Mouse (Mus musculus) ovary, postnatal 14 days (tissue): Measurements from ENCODE around the gene Gm20737.
"Not testable (repeated sequence)": the region's sequence is repeated elsewhere in the genome, so short reads cannot be mapped to it uniquely, and the experiment has no call there.

ENCODE experiments used
- DNase-seq: peaks from one replicate; pipeline ENCODE4 v3.0.0; 2022; ENCODE audit warnings: low spot score

The Gm20737 gene

DNA sequence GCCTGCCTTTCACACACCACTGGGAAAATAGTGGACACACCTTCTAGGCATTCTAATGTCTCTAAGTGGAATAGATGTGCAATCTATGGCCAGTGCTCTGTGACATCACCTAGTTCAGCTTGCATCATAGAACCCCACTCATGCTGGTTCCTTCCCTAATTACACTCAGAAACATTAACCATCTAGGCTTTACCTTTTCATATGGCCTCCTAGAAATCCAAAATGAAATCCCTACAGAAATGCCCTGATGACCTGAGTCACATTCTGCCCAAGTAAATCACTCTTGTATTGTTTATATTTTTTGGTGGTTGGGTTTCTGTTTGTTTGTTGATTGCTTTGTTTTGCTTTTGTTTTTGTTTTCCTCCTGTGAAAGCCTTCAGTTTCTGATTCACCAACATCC, at the start of gene Gm20737:
Gene Gm20737 (minus strand): TSS at position 101 of the 400 bp plus-strand sequence.
- not testable (repeated sequence) for DNase-seq

DNA sequence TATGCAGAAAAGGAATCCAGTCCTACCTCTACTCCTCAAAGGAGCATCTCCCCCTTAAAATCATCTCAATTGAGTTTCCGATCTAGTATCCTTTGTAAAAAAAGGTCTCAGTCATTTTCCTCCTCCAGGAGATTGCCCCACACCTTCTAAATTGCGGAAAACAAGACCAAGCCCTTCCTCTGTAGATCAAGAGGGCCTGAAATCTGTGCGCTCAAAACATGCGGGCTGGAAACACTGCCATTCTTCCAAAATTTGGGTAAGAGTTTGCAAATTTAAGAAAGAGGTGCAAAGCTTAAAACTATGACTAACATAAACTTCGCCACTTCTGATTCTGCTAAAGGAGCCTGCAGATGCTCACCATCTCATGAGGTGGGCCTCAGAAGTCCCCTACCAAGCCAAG, 17.3 kb upstream of the Gm20737 start, which contains the start of gene Gm21775:
Gene Gm21775 (plus strand): TSS at position 301 of the 400 bp plus-strand sequence.
- not testable (repeated sequence) for DNase-seq
